Mouse (Mus musculus): ENCODE results near the gene Duxf3.
"Not testable (repeated sequence)": the region's sequence is repeated elsewhere in the genome, so short reads cannot be mapped to it uniquely, and the experiment has no call there.

DNA sequence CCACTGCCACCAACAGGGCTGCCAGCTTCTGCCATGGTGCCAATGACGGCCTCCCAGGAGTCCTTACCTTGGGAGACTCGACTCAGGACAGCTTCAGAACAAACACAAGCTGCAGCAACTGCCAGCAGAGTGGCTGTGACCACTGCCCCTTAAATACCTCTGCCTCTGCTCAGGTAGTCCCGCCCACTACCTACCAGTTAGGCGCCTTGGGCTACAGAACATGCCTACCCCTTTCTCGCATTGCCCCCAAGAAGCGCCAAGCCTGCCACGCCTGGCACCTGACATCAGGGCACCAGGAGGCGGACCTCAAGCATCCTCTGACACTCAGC lies at the start of gene Duxf3:
- TF ChIP-seq ZC3H11A (IDR thresholded peaks at IDR 0.05; ENCODE audit: borderline replicate concordance, low read depth, low read length); ZNF384 (IDR thresholded peaks at IDR 0.05; ENCODE audit: low read depth, low read length); CHD2 (IDR thresholded peaks at IDR 0.05; ENCODE audit: low read depth, low read length): not testable (repeated sequence)
